Mouse (Mus musculus) limb, embryonic 13.5 days (tissue): ENCODE results near the gene Syn3. TPM values are rescaled to one million over a fixed set of nuclear protein-coding genes. Genes with fewer than 3 reads are reported as not detected.

Experiments
- ATAC-seq: fragments of 200-750 bp; cut with Nextera tagmentation; 2 replicates; pipeline ENCODE4 v1.8.0; 2017; ENCODE audit warnings: low read depth, moderate number of reproducible peaks, moderate TSS enrichment; ENCODE audit not compliant: low FRiP score
- H3K27ac ChIP-seq: fragments of 300-500 bp; sonication (generic); 2 replicates; pipeline ENCODE4 v1.5.1; 2015; ENCODE audit warnings: inconsistent platforms, mild to moderate bottlenecking, moderate library complexity
- H3K27me3 ChIP-seq: fragments of 300-500 bp; sonication (generic); 2 replicates; pipeline ENCODE4 v1.6.1; 2015; ENCODE audit warnings: mild to moderate bottlenecking, inconsistent platforms
- H3K36me3 ChIP-seq: fragments of 300-500 bp; sonication (generic); 2 replicates; pipeline ENCODE4 v1.6.1; 2015; ENCODE audit warnings: inconsistent platforms, mild to moderate bottlenecking, moderate library complexity
- H3K4me1 ChIP-seq: fragments of 300-500 bp; sonication (generic); 2 replicates; pipeline ENCODE4 v1.6.1; 2015; ENCODE audit warnings: inconsistent platforms
- H3K4me2 ChIP-seq: fragments of 300-500 bp; sonication (generic); replicated peaks from 2 replicates; pipeline ENCODE4 v1.6.1; 2015; ENCODE audit warnings: inconsistent platforms, mild to moderate bottlenecking, moderate library complexity
- H3K4me3 ChIP-seq: fragments of 300-500 bp; sonication (generic); 2 replicates; pipeline ENCODE4 v1.5.1; 2015; ENCODE audit warnings: moderate library complexity, mild to moderate bottlenecking, inconsistent platforms
- H3K9ac ChIP-seq: fragments of 300-500 bp; sonication (generic); 2 replicates; pipeline ENCODE4 v1.6.1; 2015; ENCODE audit warnings: mild to moderate bottlenecking, inconsistent platforms
- H3K9me3 ChIP-seq: fragments of 300-500 bp; sonication (generic); 2 replicates; pipeline ENCODE4 v1.6.1; 2016; ENCODE audit warnings: inconsistent platforms
- WGBS: fragments of 180-500 bp; shearing (Covaris S2); methylation state at CpG from one replicate; pipeline ENCODE4 v1.1.7; 2015; 5-methylcytosine and 5-hydroxymethylcytosine counted together
- polyA plus RNA-seq: library from polyadenylated mRNA; unstranded; fragments of >200 nt; fragmentation: Nextera tagmentation; extraction: Ambion mirVana; gene quantifications from 2 replicates; pipeline ENCODE4 v1.2.1, GENCODE M21; 2015

Syn3 gene
- polyA plus RNA-seq, 1 experiment from 2014 or later = 3.1 TPM

DNA sequence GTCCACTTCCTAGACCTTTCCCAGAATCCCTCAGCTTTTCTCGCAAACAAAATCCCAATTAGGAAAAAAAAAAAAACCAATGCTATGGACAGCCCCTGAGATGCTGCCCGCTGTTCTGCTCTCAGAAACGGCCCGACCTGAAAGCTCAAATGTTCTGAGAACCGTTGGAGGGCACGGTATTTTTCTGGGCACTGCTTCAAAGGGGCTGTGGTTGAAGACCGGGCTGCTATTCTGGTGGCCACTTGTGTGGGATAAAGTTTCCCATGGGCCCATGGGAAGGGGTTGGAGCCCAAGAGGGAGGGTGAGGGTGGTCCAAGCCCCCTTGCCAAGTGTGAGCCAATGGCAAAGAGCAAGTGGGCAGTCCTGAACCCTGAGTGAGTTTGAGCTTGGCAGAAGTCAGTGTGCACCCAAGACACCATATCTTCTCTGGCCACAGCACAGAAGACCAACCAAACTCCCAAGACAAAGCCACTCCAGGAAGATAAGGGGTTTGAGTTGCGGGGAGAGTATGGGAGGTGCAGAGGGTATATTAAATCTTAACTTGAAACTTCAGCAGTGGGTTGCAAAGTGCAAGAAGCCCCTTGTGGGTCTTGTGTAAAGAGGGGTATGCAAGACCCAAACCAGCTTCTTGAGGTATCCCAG lies 169.3 kb downstream of the Syn3 start:
- Histone ChIP-seq H3K27me3 (no peaks in the 10 kb centered on the region), H3K9ac (no peak overlapping the region), H3K4me2 (no peak overlapping the region), H3K4me1 (peaks cover 74% of the 10 kb centered on the region), H3K36me3 (peaks cover 23% of the 10 kb centered on the region), H3K9me3 (no peaks in the 10 kb centered on the region), H3K4me3 (no peak overlapping the region), H3K27ac (no peak overlapping the region; the same call in 1 of the 2 replicates)
- no peak for ATAC-seq
- 77% methylated on average over 8 of the region's 8 CpGs for WGBS

DNA sequence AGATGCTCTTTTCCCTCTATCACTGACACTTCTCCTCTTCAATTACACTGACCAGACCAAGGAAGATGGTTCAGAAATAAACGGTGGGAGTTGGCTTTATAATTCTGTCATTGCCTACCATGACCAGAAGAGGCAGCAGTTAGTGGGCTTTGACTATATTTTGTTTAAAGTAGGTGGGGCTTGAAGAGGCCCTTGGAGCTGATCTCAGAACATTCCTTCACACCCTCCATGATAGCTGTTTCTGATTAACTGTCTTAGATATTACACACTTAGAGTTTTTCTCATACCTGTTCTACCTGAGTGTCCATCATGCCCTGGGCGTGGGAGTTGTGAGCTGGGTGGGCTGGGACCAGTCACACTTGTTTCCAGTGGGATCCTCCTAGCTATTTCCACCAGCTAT lies 170.0 kb downstream of the Syn3 start:
- WGBS = 70% methylated on average over 2 of the region's 2 CpGs
- H3K27ac ChIP-seq = no peak overlapping the region
- H3K9ac ChIP-seq = no peak overlapping the region
- no peak overlapping the region for H3K4me3 ChIP-seq
- ATAC-seq = no peak
- no peaks in the 10 kb centered on the region for H3K9me3 ChIP-seq
- peaks cover 23% of the 10 kb centered on the region for H3K36me3 ChIP-seq
- H3K27me3 ChIP-seq = no peaks in the 10 kb centered on the region
- peaks cover 69% of the 10 kb centered on the region for H3K4me1 ChIP-seq
- H3K4me2 ChIP-seq = no peak overlapping the region

GRCm38 (mm10) chr10:86328143-86328542 lies 170.6 kb downstream of the Syn3 start:
- WGBS = 49% methylated on average over 4 of the region's 4 CpGs
- peaks cover 63% of the 10 kb centered on the region for H3K4me1 ChIP-seq

DNA sequence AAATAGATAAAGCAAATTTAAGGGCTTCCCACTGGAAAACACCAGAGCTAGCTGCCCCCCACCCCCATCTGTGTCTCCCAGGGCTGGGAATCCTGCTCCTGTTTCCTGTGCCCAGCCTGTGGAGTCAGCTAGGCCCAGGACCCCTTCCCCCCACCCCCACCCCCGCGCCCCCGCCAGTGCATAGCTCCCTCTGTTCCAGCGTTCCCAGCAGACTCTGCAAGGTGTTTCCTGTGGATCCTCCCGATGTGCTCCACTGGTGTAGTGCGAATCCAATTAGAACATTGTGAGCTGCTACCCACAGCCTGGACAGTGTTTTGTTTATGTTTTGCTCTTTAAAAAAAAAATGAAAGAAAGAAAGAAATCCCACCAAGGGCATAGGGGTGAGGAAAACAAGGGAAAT lies 173.4 kb downstream of the Syn3 start:
- Histone ChIP-seq H3K4me3 (no peak overlapping the region), H3K27me3 (no peaks in the 10 kb centered on the region), H3K27ac (no peak overlapping the region; the same call in 1 of the 2 replicates), H3K9me3 (no peaks in the 10 kb centered on the region), H3K4me2 (no peak overlapping the region), H3K4me1 (peaks cover 49% of the 10 kb centered on the region), H3K9ac (no peak overlapping the region), H3K36me3 (peaks cover 23% of the 10 kb centered on the region)
- 36% methylated on average over 6 of the region's 6 CpGs for WGBS
- no peak for ATAC-seq

More at GRCm38 (mm10) chr10:86328143-86328542, 170.6 kb downstream of the Syn3 start:
- H3K9ac ChIP-seq = no peak overlapping the region
- H3K4me3 ChIP-seq = no peak overlapping the region
- H3K27me3 ChIP-seq = no peaks in the 10 kb centered on the region
- no peak overlapping the region for H3K27ac ChIP-seq
- ATAC-seq = no peak
- H3K9me3 ChIP-seq = no peaks in the 10 kb centered on the region
- peaks cover 23% of the 10 kb centered on the region for H3K36me3 ChIP-seq
- no peak overlapping the region for H3K4me2 ChIP-seq

DNA sequence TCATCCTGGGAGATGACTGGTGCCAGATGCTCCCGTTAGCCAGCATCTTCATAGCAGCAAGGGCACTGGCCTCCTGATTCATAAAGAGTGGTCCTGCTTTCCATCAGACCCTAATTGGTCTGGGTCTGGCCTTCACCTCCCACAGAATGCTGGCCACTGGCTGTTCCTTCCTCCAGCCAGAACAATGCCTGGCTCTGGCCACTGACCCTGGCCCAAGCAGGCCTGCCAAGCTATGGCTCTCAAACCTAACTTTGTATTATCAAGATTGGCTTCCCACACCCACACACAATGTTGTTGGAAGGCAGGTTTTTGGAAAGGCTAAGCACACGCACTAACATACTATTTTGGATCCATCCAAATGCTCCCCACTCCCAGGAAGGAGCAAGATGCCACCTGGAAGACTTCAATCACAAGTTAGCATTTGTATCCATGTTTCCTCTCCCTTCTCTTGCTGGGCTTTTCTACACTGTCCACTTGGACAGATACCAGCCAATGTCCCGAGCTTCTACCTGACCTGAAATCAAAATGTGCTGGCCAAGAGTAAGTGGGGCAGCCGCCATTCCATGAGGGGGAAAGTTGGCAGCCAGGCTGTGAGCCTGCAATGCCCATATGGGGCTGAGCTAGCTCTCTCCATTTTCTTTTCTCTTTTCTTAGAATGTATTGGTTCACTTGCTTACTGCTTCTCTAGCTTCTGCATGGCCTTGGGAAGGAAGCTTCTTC lies 175.3 kb downstream of the Syn3 start:
- Histone ChIP-seq H3K27me3 (no peaks in the 10 kb centered on the region), H3K27ac (no peak overlapping the region), H3K9me3 (no peaks in the 10 kb centered on the region), H3K36me3 (peaks cover 23% of the 10 kb centered on the region), H3K4me2 (no peak overlapping the region), H3K4me1 (peaks cover 44% of the 10 kb centered on the region), H3K9ac (no peak overlapping the region), H3K4me3 (no peak overlapping the region)
- no peak for ATAC-seq
- 69% methylated on average over 4 of the region's 4 CpGs for WGBS

DNA sequence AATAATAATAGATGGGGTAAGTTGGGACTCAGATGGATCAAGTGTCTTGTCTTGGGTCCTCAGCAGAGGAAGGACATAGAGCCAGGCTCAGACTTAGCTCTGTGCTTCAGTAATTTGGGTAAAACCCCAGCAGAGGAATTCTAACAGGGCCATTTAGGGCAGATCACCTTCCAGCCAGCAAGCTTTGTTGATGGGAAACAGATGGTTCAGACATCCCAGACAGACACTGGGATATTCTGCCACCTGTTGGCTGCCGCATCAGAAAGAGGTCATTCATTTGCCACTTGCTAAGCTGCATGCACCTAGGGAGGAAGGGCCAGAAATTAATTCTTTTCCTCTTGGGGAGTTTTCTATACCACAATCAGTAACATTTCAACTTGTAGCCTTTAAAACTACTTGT lies 176.7 kb downstream of the Syn3 start:
- Histone ChIP-seq H3K4me3 (no peak overlapping the region), H3K36me3 (peaks cover 17% of the 10 kb centered on the region), H3K9ac (no peak overlapping the region), H3K27ac (no peak overlapping the region), H3K27me3 (no peaks in the 10 kb centered on the region), H3K4me2 (no peak overlapping the region), H3K9me3 (no peaks in the 10 kb centered on the region), H3K4me1 (peaks cover 33% of the 10 kb centered on the region)
- 8% methylated on average over 1 of the region's 1 CpGs for WGBS
- no peak for ATAC-seq

- no peak; the same call in 1 of the 2 replicates for ATAC-seq
- WGBS = 77% methylated on average over 8 of the region's 8 CpGs
- no peak overlapping the region for H3K9ac ChIP-seq
- no peaks in the 10 kb centered on the region for H3K9me3 ChIP-seq
- H3K4me3 ChIP-seq = no peak overlapping the region
- H3K4me1 ChIP-seq = peaks cover 33% of the 10 kb centered on the region
- H3K27ac ChIP-seq = no peak overlapping the region
- no peaks in the 10 kb centered on the region for H3K27me3 ChIP-seq
- no peak overlapping the region for H3K4me2 ChIP-seq
- H3K36me3 ChIP-seq = peaks cover 14% of the 10 kb centered on the region
Observed at GRCm38 (mm10) chr10:86321194-86321593, 177.5 kb downstream of the Syn3 start.

DNA sequence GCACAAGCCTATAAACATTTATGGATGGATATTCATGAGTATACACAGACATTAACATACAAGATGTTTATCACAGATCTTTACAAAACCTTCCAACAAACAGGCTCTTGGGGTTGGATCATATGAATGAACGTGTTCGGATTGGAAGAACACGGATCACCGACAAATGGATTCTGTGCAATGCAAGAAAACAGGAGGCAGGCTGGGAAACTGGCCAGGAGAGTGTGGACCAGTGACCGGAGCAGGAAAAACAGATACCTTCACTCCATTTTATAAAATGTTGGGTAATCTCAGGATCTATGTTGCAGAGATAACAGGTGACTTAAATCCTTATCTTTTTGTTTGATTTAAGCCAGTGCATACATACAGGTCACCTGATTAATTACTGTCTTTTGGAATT lies 178.5 kb downstream of the Syn3 start:
- peaks cover 8% of the 10 kb centered on the region for H3K36me3 ChIP-seq
- H3K9me3 ChIP-seq = no peaks in the 10 kb centered on the region
- H3K9ac ChIP-seq = no peak overlapping the region
- WGBS = 85% methylated on average over 5 of the region's 5 CpGs
- no peaks in the 10 kb centered on the region for H3K27me3 ChIP-seq
- no peak overlapping the region for H3K4me2 ChIP-seq
- no peak overlapping the region for H3K27ac ChIP-seq
- no peak overlapping the region for H3K4me3 ChIP-seq
- H3K4me1 ChIP-seq = peaks cover 38% of the 10 kb centered on the region
- no peak for ATAC-seq

DNA sequence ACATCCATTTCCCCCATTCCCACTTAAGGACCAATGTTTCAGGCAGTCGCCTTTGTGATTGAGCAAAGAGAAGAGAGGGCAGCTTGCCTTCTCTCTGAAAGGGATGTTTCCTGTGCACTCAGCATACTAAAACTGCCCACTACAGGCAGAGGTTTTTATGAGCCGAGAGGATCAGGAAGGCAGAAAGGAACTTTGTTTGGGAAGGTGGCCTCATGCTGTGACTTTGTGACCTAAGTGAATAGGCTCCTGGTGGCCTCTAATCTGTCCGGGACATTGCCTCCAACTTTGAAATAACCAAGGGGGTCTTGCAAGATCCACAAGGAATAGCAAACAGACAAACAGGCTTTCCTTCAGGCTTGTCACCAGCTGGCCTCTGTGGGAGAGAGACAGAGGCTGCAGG lies 179.2 kb downstream of the Syn3 start:
- peaks cover 8% of the 10 kb centered on the region for H3K36me3 ChIP-seq
- no peak for ATAC-seq
- H3K27me3 ChIP-seq = no peaks in the 10 kb centered on the region
- WGBS = 34% methylated on average over 3 of the region's 3 CpGs
- H3K9me3 ChIP-seq = no peaks in the 10 kb centered on the region
- H3K27ac ChIP-seq = no peak overlapping the region
- H3K4me3 ChIP-seq = no peak overlapping the region
- H3K9ac ChIP-seq = no peak overlapping the region
- peaks cover 41% of the 10 kb centered on the region for H3K4me1 ChIP-seq
- no peak overlapping the region for H3K4me2 ChIP-seq

GRCm38 (mm10) chr10:86318552-86319140 lies 180.1 kb downstream of the Syn3 start:
- no peak overlapping the region for H3K9ac ChIP-seq
- 88% methylated on average over 5 of the region's 5 CpGs for WGBS
- H3K27ac ChIP-seq = no peak overlapping the region
- H3K9me3 ChIP-seq = no peaks in the 10 kb centered on the region
- H3K4me1 ChIP-seq = peaks cover 50% of the 10 kb centered on the region
- ATAC-seq = no peak
- H3K27me3 ChIP-seq = no peaks in the 10 kb centered on the region
- no peak overlapping the region for H3K4me3 ChIP-seq
- peaks cover 12% of the 10 kb centered on the region for H3K36me3 ChIP-seq
- no peak overlapping the region for H3K4me2 ChIP-seq

- Histone ChIP-seq H3K4me3 (no peak overlapping the region), H3K27me3 (no peaks in the 10 kb centered on the region), H3K9ac (no peak overlapping the region), H3K36me3 (peaks cover 12% of the 10 kb centered on the region), H3K9me3 (no peaks in the 10 kb centered on the region), H3K4me1 (peaks cover 57% of the 10 kb centered on the region), H3K27ac (no peak overlapping the region), H3K4me2 (no peak overlapping the region)
- WGBS = 78% methylated on average over 7 of the region's 7 CpGs
- ATAC-seq = no peak
Observed at GRCm38 (mm10) chr10:86317633-86318032, 181.1 kb downstream of the Syn3 start.

- H3K4me1 ChIP-seq = peaks cover 46% of the 10 kb centered on the region
- WGBS = 43% methylated on average over 3 of the region's 3 CpGs
- no peaks in the 10 kb centered on the region for H3K9me3 ChIP-seq
- H3K36me3 ChIP-seq = peaks cover 14% of the 10 kb centered on the region
- H3K27ac ChIP-seq = no peak overlapping the region; the same call in 1 of the 2 replicates
- no peak overlapping the region for H3K4me3 ChIP-seq
- no peak overlapping the region for H3K4me2 ChIP-seq
- no peaks in the 10 kb centered on the region for H3K27me3 ChIP-seq
- no peak overlapping the region for H3K9ac ChIP-seq
- ATAC-seq = no peak
Observed at GRCm38 (mm10) chr10:86315513-86315912, 183.2 kb downstream of the Syn3 start.
